Mouse (Mus musculus) gonadal fat pad, adult 2 months (tissue): ENCODE results near the gene Fcgr1. TPM values are rescaled to one million over a fixed set of nuclear protein-coding genes. Genes with fewer than 3 reads are reported as not detected.
"Not testable (repeated sequence)": the region's sequence is repeated elsewhere in the genome, so short reads cannot be mapped to it uniquely, and the experiment has no call there.

Experiments used
- DNase-seq: peaks from one replicate; pipeline ENCODE4 v3.0.0-alpha.2; 2012; ENCODE audit warnings: low read depth
- polyA plus RNA-seq: library from polyadenylated mRNA; depleted of rRNA; stranded (reverse); fragments of >200 nt; gene quantifications from 2 replicates; pipeline ENCODE4 v1.2.3, GENCODE M21; 2012

Gene Fcgr1
- polyA plus RNA-seq, 1 experiment: 3.3 TPM

DNA sequence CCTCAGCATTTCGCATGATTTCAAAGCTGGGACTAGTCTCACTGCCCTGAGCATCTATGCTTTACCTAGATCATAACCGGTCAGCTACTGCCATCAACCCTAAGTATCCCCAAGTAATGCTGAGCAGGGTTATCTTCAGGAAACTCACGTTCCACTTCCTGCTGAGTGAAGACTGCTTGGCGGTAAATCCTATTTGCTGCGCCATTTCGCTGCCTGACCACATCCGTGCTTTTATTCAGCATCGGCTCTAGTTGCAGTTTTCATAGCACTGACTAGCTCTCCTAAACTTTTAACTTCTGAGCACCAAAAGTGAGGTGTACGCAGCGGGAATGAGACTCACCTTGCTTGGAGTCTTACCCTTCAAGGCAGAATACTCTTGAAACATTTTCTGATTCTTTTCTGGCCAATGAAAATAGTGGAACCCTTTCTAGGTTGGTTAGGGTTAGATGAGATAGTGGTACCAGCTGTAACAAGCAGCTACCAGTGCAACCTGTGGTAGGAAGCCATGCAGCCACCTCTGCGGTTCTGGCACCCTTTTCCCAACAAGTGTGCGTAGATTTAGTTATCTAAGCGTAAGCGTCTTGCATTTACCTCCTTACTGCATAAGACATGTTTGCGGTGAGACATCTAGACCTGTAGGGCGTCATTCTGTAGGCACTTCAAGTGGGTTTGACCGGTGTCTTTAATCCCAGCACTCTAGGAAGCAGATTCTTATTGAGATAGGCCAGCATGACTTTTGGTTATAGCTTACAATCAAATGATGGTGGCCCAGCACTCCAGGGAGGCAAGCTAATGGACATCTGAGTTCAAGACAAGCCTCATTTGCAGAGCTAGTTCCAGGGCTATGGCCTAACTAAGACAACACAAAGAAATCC lies 19.9 kb downstream of the Fcgr1 start:
- no peak for DNase-seq

DNA sequence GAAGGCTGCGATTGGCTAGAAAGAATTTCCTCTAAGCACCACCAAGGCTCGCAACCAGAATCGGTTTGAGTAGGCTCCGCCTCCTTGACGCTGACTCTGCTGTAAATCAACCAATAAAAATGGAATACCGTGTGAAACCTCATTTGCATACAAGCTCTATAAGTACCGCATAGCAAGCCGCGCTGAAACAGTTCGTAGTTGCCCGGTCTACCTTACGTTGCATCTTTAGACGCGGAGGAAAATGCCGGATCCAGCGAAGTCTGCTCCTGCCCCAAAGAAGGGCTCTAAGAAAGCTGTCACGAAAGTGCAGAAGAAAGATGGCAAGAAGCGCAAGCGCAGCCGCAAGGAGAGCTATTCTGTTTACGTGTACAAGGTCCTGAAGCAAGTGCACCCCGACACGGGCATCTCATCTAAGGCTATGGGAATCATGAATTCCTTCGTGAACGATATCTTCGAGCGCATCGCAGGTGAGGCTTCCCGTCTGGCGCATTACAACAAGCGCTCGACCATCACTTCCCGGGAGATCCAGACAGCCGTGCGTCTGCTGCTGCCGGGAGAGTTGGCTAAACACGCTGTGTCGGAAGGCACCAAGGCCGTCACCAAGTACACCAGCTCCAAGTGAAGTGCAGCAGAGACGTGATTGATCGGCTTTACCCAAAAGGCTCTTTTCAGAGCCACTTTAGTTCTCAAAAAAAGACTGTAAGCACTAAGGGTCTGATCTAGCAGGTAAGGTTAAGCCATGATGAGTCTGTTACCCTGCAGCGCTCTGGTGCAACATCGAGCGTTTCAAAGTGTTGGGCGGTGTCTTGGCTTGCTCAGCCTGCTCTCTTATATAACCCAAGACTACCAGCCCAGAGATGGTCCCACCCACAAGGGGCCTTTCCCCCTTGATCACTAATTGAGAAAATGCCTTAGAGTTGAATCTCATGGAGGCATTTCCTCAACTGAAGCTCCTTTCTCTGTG lies 24.0 kb downstream of the Fcgr1 start, which contains the start of gene Hist2h2bb:
TSS of gene Hist2h2bb (plus strand) at position 242 of the 964 bp plus-strand sequence.
- peak; percentile 84 for DNase-seq

DNA sequence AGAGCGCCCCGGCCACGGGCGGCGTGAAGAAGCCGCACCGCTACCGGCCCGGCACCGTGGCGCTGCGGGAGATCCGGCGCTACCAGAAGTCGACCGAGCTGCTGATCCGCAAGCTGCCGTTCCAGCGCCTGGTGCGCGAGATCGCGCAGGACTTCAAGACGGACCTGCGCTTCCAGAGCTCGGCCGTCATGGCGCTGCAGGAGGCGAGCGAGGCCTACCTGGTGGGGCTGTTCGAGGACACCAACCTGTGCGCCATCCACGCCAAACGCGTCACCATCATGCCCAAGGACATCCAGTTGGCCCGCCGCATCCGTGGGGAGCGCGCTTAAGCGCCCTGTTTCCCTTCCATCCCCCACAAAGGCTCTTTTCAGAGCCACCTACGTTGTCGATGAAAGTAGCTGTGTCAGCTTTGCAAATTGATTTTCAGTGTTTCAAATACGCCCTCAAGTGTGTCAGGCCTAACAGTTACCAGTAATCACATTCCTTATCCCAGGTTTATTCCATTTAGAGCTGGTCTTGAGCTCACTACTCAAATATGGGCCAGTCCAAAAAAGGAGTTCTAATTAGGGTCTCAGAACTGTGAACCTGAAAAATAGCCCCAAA lies 24.9 kb downstream of the Fcgr1 start:
- not testable (repeated sequence) for DNase-seq

DNA sequence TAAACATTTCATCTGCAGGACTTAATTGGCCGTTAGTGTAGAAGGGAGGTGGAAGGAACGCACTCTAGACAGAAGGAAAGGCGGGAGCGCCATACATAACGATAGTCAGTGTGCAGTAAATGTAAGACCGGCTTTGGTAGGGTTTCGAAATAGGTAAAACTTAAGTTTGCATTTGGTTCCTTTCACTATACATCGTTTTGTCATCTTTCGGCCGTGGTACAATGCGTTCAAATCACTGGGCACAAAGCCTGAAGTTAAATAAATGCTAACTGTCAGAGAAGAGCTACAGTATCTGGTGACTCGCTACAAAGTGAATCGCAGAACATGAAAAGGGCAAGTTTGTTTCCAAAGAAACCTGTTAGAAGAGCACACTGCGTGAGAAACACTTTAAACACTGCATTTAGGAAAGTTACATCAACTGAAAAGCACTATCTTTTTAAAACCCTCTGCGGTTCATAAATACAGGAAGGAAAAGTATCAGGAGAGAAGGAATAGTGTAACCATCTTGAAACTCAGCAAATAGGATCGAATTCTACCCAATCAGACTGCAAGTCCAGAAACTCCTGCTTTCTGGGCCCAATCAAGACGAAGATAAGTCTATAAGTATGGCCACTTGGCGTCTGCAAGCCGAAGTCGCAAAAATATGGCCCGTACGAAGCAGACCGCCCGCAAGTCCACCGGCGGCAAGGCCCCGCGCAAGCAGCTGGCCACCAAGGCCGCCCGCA lies 25.6 kb downstream of the Fcgr1 start, which contains the start of gene Hist2h3b:
TSS of gene Hist2h3b (plus strand) at position 604 of the 725 bp plus-strand sequence.
- no peak for DNase-seq

DNA sequence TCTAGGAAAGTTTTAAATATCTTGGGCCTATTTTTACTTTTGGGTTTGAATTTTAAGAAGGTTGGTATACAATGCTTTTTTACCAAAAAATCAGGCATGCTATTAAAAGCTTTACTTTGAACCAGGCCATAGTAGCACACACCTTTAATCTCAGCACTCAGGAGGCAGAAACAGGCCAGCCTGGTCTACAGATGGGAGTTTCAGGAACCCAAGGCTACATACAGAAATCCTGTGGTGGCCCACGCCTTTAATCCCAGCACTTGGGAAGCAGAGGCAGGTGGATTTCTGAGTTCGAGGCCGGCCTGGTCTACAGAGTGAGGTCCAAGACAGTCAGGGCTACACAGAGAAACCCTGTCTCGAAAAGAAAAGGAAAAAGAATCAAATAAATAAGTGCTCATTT lies 26.2 kb downstream of the Fcgr1 start:
- no peak for DNase-seq

DNA sequence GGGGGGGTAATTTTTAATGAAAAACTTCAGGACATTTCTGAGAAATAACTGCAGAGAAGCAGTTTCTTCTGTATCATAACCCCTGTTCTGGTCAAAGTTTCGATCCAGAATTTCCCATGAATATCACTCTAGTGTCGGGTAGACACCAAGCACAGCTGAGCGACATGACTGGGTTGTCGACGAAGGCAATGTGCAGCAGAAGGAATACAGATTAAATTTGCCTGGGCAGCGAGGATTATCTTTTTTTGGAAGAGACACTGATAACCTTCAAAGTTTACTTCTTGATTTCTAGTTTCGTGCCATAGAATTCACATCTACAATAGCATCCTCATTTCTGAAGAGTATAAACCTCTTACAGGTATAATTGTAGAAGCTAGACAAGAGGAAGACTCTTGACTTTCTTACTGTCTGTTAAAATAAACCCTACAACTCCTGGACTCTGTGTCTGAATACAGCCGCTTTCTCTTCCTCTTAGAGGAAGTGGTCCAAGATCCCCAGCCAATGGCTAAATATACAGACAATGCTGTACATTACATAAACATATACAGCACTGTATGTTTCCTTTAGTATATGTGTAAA lies 27.5 kb downstream of the Fcgr1 start:
- DNase-seq: no peak

DNA sequence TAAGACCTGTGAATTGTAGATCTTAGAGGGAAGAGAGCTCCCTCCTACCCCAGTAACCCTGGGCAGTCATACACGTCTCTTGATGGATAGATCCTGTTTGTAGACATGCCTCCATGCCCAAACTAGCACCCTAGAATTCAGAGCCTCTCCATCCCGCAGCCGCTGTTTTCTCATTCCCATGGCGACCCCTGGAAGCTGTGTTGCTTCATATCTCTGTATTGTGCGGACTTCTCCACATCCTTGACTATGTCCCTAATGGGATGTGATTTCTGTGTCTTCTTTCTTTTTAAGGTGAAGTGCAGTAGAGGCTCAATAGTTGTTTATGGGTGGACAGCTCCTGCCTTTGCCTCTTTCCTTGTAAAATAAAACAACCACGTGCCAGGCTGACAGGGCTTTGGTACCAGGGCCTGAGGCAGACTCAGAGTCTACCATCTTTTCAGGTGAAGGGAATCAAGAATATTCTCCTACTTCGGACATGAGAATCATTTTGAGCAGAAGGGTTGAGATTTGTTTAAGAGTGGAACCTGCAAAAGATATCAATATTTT lies 29.3 kb downstream of the Fcgr1 start:
- DNase-seq: no peak

DNA sequence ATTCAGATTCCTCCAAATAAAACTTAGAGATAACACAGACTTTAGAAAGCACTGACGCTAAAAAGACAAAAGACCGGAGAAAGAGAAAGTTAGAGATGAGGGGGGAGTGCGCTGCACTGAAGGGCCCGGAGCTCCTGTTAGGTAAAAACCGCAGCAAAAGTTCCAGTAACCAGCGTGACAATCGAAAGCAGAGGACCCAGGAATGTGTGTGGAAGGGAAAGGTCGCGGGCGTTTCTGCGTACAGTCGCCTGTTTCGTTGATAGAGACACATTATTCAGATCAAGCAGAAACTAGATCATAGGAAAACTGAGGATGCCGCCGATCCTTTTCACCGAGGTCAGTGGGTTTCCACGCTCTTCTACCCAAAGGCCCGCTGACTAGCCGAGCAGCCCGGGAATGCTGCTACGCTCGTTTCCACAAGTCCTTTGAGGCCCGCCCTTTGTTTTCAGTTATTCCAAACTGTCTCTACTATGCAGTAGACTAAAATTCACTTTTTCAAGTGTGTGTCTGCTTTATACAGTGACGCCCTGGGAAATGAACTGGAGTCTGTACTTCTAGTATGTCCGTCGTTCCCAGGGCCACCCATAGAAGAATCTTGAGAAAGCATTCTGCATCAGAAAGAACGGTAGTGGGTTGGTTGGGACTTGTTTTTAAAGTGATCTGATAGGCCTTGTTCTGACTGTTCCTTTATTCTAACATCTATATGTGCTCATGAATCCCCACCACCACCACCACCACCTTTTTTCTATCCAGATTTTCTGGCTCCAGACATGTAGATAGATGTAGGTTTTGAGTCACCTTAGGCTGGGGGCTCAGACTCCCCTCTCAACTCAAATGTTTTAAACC lies 30.0 kb downstream of the Fcgr1 start:
- no peak for DNase-seq

DNA sequence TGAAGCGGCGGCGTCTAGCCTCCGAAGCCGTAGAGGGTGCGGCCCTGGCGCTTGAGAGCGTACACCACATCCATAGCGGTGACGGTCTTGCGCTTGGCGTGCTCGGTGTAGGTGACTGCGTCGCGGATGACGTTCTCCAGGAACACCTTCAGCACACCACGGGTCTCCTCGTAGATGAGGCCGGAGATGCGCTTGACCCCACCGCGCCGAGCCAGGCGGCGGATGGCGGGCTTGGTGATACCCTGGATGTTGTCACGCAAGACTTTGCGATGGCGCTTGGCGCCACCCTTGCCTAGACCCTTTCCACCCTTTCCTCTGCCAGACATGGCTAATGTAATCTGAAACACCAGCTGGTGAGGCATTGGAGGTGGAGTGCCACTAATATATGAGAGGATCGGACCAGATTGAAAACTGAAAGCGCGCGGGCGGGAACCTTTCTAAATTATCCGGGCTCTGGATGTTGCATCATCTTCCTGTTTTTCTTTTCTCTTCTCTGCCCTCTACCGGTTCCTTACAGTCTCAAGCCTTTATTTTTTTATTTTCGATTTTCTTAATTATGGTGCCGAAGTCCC lies 30.7 kb downstream of the Fcgr1 start, which contains the start of gene Hist2h4:
TSS of gene Hist2h4 (minus strand) at position 333 of the 572 bp plus-strand sequence.
- DNase-seq: no peak

DNA sequence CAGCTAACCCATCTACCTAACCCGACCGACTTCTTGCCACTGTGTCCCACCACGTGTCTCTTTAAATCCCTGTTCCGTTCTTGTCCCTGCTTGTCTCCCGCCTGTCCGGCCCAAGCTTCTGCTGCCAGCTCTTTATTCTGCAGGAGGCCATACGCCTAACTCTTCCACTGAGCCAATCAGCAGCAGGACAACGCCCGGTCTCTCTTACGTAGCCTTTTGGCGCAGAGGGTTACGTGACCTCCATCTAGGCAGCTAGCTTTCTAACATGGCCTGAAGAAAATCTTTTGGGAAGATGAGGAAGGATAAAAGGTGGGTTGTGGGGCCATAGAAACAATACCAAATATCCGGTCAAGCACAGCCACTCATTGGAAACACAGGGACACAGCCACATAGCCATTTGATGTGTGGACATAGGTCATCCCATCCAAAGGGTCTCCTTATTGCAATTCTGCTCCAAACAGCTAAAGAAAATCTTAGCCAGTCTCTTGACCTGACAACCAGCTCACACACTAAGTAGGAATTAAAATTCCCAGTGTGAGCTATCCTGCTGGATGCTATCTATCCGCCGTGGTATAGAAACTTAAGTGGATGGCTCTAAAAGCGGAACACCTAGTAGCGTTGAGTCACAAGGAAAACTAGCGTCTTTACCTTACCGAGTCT lies 31.4 kb downstream of the Fcgr1 start:
- peak; percentile 77 for DNase-seq

DNA sequence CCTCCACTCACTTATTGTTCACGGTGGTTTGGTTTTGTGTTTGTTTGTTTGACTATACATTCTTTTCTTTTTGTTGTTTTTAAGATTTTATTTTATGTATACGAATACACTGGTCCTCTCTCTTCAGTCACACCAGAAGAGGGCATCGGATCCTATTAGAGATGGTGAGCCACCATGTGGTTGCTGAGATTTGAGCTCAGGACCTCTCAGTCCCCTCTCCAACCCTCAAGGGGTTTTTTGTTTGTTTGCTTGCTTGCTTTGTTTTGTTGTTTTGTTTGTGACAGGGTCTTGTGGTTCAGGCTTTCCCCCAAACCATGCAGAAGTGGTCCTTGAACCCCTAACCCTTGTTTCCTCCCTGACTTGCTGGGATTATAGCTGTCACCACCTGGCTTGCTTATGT lies 32.1 kb downstream of the Fcgr1 start:
- DNase-seq: no peak

DNA sequence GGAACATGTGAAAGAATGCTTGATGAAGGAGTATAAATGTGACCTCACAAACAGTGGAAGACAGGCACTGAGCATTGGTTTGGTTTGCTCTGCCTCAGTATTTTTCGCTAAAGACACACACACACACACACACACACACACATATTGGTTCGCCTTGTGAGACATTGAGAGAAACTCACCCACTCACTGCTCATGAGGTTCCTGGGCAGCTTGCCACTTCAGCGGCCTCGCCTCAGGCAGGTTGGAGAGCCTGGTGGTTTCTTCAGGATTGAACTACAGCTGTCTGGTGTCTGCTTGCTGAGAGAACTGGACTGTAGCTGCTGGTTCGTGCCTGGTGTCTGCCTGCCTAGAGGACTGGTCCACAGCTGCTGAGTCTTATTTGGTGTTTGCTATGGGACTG lies 33.5 kb downstream of the Fcgr1 start:
- no peak for DNase-seq

DNA sequence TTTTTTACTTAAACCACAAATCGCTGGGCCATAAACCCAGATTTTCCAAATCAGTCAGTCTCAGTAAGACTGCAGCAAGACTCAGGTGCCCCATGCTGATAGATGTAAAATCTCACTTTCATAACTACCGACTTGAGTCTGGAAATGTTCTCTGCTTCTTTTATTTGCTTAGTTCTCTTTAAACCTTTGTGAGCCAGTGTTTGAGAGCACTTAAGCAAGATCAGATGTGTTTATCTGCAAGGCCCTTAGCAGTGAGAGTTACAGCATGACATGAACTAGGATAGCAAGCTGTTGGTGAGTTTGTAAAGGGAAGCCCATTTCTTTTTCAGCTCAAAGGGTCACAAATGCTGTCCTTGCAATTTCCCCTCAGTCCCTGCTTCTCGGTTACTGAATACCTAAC lies 36.6 kb downstream of the Fcgr1 start:
- no peak for DNase-seq

DNA sequence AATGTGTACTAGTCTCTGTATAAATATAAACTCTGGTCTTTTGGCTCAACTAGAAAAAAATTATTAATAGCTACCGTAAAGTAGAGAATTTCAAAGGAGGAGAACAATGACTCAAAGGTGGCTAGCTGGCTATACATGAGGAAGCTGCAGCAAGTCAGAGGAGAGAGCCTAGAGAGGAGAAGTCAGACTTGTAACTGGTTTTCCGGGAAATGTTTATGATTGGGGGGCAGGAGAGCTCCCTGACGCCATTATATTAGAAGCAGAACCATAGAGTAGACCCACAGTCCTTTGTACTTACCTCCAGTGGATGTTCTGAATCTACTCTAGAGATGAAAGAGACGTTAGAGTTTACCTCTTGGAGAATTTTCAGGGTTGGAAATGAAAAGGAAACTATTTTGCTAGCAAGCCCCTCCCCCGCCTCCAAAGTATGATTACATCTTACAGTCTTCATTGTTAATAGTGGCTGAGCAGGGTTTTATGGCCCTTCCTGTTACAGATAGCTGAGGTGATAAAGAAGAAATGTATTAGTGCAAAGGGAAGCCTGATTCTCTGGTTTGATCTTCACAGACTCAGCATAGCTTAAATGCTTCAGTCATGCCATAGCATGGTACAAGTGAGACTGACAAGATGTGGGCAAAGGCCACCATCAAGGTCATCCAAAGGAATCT lies 37.7 kb downstream of the Fcgr1 start:
- no peak for DNase-seq

DNA sequence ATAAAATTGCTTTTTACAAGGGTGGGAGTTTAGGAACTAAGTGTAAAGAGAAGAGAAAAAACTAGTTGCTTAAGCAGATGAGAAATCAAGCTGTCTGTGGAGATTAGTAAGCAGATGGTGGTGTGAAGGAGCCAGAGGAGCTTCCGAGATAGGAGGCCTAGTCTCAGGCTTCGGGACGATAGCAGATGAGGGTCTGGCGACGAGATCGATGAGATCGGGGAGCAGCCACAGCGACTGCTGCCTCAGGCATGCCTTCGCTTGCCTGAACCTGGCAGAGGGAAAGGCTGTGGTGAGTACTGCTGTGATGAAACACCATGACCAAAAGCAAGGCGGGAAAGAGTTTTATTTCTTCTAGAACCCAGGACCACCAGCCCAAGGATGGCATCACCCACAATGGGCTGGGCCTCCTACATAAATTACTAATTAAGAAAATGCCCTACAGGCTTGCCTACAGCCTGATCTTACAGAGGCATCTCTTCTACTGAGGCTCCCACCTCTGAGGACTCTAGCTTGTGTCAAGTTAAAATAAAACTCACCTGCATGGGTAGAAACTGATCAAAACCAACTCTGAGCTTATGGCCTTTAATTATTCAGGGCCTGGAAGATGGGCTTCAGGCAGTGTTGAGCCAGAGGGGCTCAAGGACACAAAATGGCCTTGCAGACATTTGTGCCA lies 39.0 kb downstream of the Fcgr1 start:
- DNase-seq: no peak

DNA sequence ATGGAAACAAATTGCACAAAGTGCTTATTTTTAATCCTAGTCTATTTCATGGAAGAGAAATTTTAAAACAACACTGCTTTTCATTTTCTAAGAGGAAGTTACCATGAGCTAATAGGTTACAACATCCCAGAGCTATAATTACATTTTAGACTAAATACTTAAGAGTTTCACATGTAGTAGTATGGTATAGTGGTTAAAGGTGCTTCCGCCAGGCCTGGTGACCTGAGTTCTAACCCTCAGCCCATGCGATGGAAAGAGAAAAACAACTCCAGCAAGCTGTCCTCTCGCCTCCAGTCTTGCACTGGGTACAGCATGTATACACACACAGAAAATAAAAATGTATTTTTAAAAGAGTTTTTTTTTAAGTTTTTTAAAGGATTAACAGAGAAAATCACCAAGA lies 42.0 kb downstream of the Fcgr1 start:
- no peak for DNase-seq

DNA sequence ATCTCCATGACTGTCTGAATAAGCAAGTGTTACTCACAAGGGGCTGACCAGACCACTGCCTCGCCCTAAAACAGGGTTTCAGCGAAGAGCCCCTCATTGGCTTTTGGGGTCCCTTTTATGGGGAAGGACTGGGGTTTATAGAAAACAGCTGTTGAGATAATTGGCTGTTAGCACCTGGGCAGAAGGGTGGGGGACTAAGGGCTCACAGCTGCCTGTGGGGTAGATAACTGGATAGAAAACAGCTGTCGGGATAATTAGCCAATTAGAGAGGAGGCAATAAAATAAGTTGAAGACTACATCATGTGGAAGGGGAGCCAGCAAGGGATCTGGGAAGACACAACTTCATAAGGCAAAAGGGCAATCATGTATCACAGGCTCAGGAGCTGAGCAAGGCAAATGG lies 42.9 kb downstream of the Fcgr1 start:
- no peak for DNase-seq

DNA sequence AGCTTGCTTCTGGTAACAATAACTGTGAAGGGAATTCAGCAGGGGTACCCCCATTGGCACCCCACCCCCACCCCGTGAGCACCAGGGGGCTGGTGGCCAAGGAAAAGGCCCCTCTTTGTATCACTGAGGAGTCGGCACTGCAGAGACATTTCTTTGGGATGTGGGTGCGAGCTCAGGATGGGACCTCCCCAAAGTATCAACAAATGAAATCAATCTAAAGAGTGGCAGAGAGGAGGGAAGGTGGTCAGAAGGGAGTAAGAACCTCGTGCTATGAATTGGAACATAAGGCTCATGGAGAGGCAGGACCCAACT lies 44.8 kb downstream of the Fcgr1 start:
- DNase-seq: no peak
